Mouse (Mus musculus) stomach, embryonic 15.5 days (tissue): ENCODE results near the gene Foxi3. TPM values are rescaled to one million over a fixed set of nuclear protein-coding genes. Genes with fewer than 3 reads are reported as not detected.

Source experiments
- ATAC-seq: fragments of 200-750 bp; cut with Nextera tagmentation; 2 replicates; pipeline ENCODE4 v1.8.0; 2017; ENCODE audit warnings: low read depth, moderate number of reproducible peaks, moderate TSS enrichment; ENCODE audit not compliant: insufficient read depth, low FRiP score
- H3K27ac ChIP-seq: fragments of 300-500 bp; sonication (generic); 2 replicates; pipeline ENCODE4 v1.5.1; 2015; ENCODE audit warnings: mild to moderate bottlenecking, inconsistent platforms
- H3K27me3 ChIP-seq: fragments of 300-500 bp; sonication (generic); replicated peaks from 2 replicates; pipeline ENCODE4 v1.6.1; 2015; ENCODE audit warnings: inconsistent platforms
- H3K36me3 ChIP-seq: fragments of 300-500 bp; sonication (generic); 2 replicates; pipeline ENCODE4 v1.6.1; 2015; ENCODE audit warnings: inconsistent platforms
- H3K4me1 ChIP-seq: fragments of 300-500 bp; sonication (generic); 2 replicates; pipeline ENCODE4 v1.6.1; 2015; ENCODE audit warnings: inconsistent platforms
- H3K4me2 ChIP-seq: fragments of 300-500 bp; sonication (generic); 2 replicates; pipeline ENCODE4 v1.6.1; 2015; ENCODE audit warnings: mild to moderate bottlenecking, inconsistent platforms
- H3K4me3 ChIP-seq: fragments of 300-500 bp; sonication (generic); replicated peaks from 2 replicates; pipeline ENCODE4 v1.5.1; 2015; ENCODE audit warnings: inconsistent platforms
- H3K9ac ChIP-seq: fragments of 300-500 bp; sonication (generic); 2 replicates; pipeline ENCODE4 v1.6.1; 2015; ENCODE audit warnings: inconsistent platforms
- H3K9me3 ChIP-seq: fragments of 300-500 bp; sonication (generic); 2 replicates; pipeline ENCODE4 v1.6.1; 2016; ENCODE audit warnings: inconsistent platforms
- WGBS: fragments of 180-500 bp; shearing (Covaris S2); methylation state at CpG from one replicate; pipeline ENCODE4 v1.1.7; 2015; 5-methylcytosine and 5-hydroxymethylcytosine counted together
- polyA plus RNA-seq: library from polyadenylated mRNA; unstranded; fragments of >200 nt; fragmentation: Nextera tagmentation; extraction: Ambion mirVana; gene quantifications from 2 replicates; pipeline ENCODE4 v1.2.1, GENCODE M21; 2015

The Foxi3 gene
- polyA plus RNA-seq = not detected in 2 replicates

GRCm38 (mm10) chr6:70956285-70956912 lies at the start of gene Foxi3:
Gene Foxi3, plus strand, starts transcription at chr6:70956531.
- no peak within 1 kb of the TSS for H3K27ac ChIP-seq
- H3K4me1 ChIP-seq = peaks cover 9% of the 10 kb centered on the region
- ATAC-seq = peak; percentile 79
- H3K27me3 ChIP-seq = peaks cover 60% of the 10 kb centered on the region
- no peaks in the 10 kb centered on the region for H3K36me3 ChIP-seq
- peak within 1 kb of the TSS; percentile 39 for H3K4me3 ChIP-seq
- H3K9ac ChIP-seq = no peak within 1 kb of the TSS
- H3K9me3 ChIP-seq = no peaks in the 10 kb centered on the region
- WGBS = under 1% methylated on average over 67 of the region's 67 CpGs
- H3K4me2 ChIP-seq = peak within 1 kb of the TSS; percentile 78

GRCm38 (mm10) chr6:70909572-70909971 lies 46.8 kb upstream of the Foxi3 start:
- ATAC-seq = no peak
- no peak overlapping the region for H3K9ac ChIP-seq
- H3K27ac ChIP-seq = no peak overlapping the region
- no peak overlapping the region for H3K4me2 ChIP-seq
- H3K4me1 ChIP-seq = 0 out of 2 replicates have a peak, but pooled peaks cover 2% of the 10 kb centered on the region
- WGBS = 89% methylated on average over 7 of the region's 7 CpGs
- H3K4me3 ChIP-seq = no peak overlapping the region
- 0 out of 2 replicates have a peak, but pooled peaks cover under 1% of the 10 kb centered on the region for H3K36me3 ChIP-seq
- no peaks in the 10 kb centered on the region for H3K9me3 ChIP-seq
- no peaks in the 10 kb centered on the region for H3K27me3 ChIP-seq

GRCm38 (mm10) chr6:70910285-70910684 lies 46.0 kb upstream of the Foxi3 start:
- H3K27me3 ChIP-seq = no peaks in the 10 kb centered on the region
- no peak for ATAC-seq
- no peak overlapping the region for H3K4me2 ChIP-seq
- 56% methylated on average over 4 of the region's 4 CpGs for WGBS
- no peaks in the 10 kb centered on the region for H3K9me3 ChIP-seq
- no peaks in the 10 kb centered on the region for H3K36me3 ChIP-seq
- H3K4me1 ChIP-seq = 0 out of 2 replicates have a peak, but pooled peaks cover 2% of the 10 kb centered on the region
- H3K27ac ChIP-seq = no peak overlapping the region
- no peak overlapping the region for H3K4me3 ChIP-seq
- H3K9ac ChIP-seq = no peak overlapping the region

- Histone ChIP-seq H3K4me2 (peak overlapping the region; percentile 46), H3K4me1 (0 out of 2 replicates have a peak, but pooled peaks cover 2% of the 10 kb centered on the region), H3K9me3 (no peaks in the 10 kb centered on the region), H3K27ac (no peak overlapping the region), H3K27me3 (no peaks in the 10 kb centered on the region), H3K4me3 (peak overlapping the region; percentile 8; the same call in 1 of the 2 replicates), H3K9ac (no peak overlapping the region), H3K36me3 (no peaks in the 10 kb centered on the region)
- 13% methylated on average over 20 of the region's 20 CpGs for WGBS
- peak; percentile 41; the same call in 1 of the 2 replicates for ATAC-seq
Observed at GRCm38 (mm10) chr6:70911668-70912395, 44.5 kb upstream of the Foxi3 start.

- ATAC-seq = no peak
- H3K4me3 ChIP-seq = 0 out of 2 replicates have a peak overlapping the region, but pooled peaks have one; percentile 8
- no peaks in the 10 kb centered on the region for H3K36me3 ChIP-seq
- no peaks in the 10 kb centered on the region for H3K27me3 ChIP-seq
- H3K4me2 ChIP-seq = peak overlapping the region; percentile 46
- WGBS = 66% methylated on average over 7 of the region's 7 CpGs
- no peaks in the 10 kb centered on the region for H3K9me3 ChIP-seq
- 0 out of 2 replicates have a peak, but pooled peaks cover 2% of the 10 kb centered on the region for H3K4me1 ChIP-seq
- H3K9ac ChIP-seq = no peak overlapping the region
- H3K27ac ChIP-seq = no peak overlapping the region
Observed at GRCm38 (mm10) chr6:70912396-70912765, 44.0 kb upstream of the Foxi3 start.

- no peak within 1 kb of the TSS for H3K9ac ChIP-seq
- 84% methylated on average over 3 of the region's 3 CpGs for WGBS
- no peaks in the 10 kb centered on the region for H3K36me3 ChIP-seq
- no peak within 1 kb of the TSS for H3K27ac ChIP-seq
- no peak for ATAC-seq
- no peaks in the 10 kb centered on the region for H3K4me1 ChIP-seq
- H3K4me2 ChIP-seq = no peak within 1 kb of the TSS
- no peak within 1 kb of the TSS for H3K4me3 ChIP-seq
- H3K27me3 ChIP-seq = no peaks in the 10 kb centered on the region
- no peaks in the 10 kb centered on the region for H3K9me3 ChIP-seq
Observed at GRCm38 (mm10) chr6:70918827-70919226, 37.5 kb upstream of the Foxi3 start, which contains the start of gene Tex37. Gene Tex37, minus strand, starts transcription at chr6:70918927.

GRCm38 (mm10) chr6:70921274-70922074 lies 34.9 kb upstream of the Foxi3 start:
- Histone ChIP-seq H3K4me2 (peak overlapping the region; percentile 47), H3K9me3 (no peaks in the 10 kb centered on the region), H3K36me3 (no peaks in the 10 kb centered on the region), H3K4me3 (no peak overlapping the region), H3K27ac (no peak overlapping the region), H3K4me1 (no peaks in the 10 kb centered on the region), H3K9ac (no peak overlapping the region), H3K27me3 (no peaks in the 10 kb centered on the region)
- ATAC-seq = no peak
- WGBS = 8% methylated on average over 22 of the region's 22 CpGs

- H3K27me3 ChIP-seq = no peaks in the 10 kb centered on the region
- H3K9ac ChIP-seq = no peak overlapping the region
- ATAC-seq = no peak
- no peaks in the 10 kb centered on the region for H3K4me1 ChIP-seq
- WGBS = 79% methylated on average over 2 of the region's 2 CpGs
- H3K36me3 ChIP-seq = no peaks in the 10 kb centered on the region
- H3K27ac ChIP-seq = no peak overlapping the region
- no peaks in the 10 kb centered on the region for H3K9me3 ChIP-seq
- no peak overlapping the region for H3K4me2 ChIP-seq
- H3K4me3 ChIP-seq = no peak overlapping the region
Observed at GRCm38 (mm10) chr6:70931801-70932200, 24.5 kb upstream of the Foxi3 start.

- Histone ChIP-seq H3K9me3 (no peaks in the 10 kb centered on the region), H3K4me2 (no peak overlapping the region), H3K27ac (no peak overlapping the region), H3K4me1 (peaks cover 9% of the 10 kb centered on the region), H3K9ac (no peak overlapping the region), H3K36me3 (no peaks in the 10 kb centered on the region), H3K4me3 (no peak overlapping the region), H3K27me3 (peaks cover 41% of the 10 kb centered on the region)
- WGBS = 66% methylated on average over 7 of the region's 7 CpGs
- no peak for ATAC-seq
Observed at GRCm38 (mm10) chr6:70953274-70953673, 3.1 kb upstream of the Foxi3 start.

- Histone ChIP-seq H3K4me2 (no peak overlapping the region), H3K36me3 (no peaks in the 10 kb centered on the region), H3K27ac (no peak overlapping the region), H3K9ac (no peak overlapping the region), H3K9me3 (no peaks in the 10 kb centered on the region), H3K4me1 (peaks cover 9% of the 10 kb centered on the region), H3K4me3 (no peak overlapping the region), H3K27me3 (peaks cover 48% of the 10 kb centered on the region)
- no peak for ATAC-seq
- WGBS = 14% methylated on average over 6 of the region's 6 CpGs
Observed at GRCm38 (mm10) chr6:70954040-70954439, 2.3 kb upstream of the Foxi3 start.

- Histone ChIP-seq H3K27ac (no peak overlapping the region), H3K4me1 (peaks cover 9% of the 10 kb centered on the region), H3K36me3 (no peaks in the 10 kb centered on the region), H3K27me3 (peaks cover 57% of the 10 kb centered on the region), H3K9ac (no peak overlapping the region), H3K9me3 (no peaks in the 10 kb centered on the region), H3K4me2 (no peak overlapping the region), H3K4me3 (no peak overlapping the region)
- 7% methylated on average over 14 of the region's 14 CpGs for WGBS
- no peak for ATAC-seq
Observed at GRCm38 (mm10) chr6:70955291-70955800, 985 bp upstream of the Foxi3 start.
